Mouse (Mus musculus) liver, postnatal 0 days (tissue): ENCODE results near the gene Faim2. TPM values are rescaled to one million over a fixed set of nuclear protein-coding genes. Genes with fewer than 3 reads are reported as not detected.

Experiments
- ATAC-seq: fragments of 200-750 bp; cut with Nextera tagmentation; 2 replicates; pipeline ENCODE4 v1.8.0; 2017; ENCODE audit warnings: mild to moderate bottlenecking, moderate library complexity
- DNase-seq: peaks from one replicate; pipeline ENCODE4 v3.0.0-alpha.2; 2016
- H3K27ac ChIP-seq: fragments of 300-500 bp; sonication (generic); 2 replicates; pipeline ENCODE4 v1.5.1; 2014; ENCODE audit warnings: antibody characterized with exemption, moderate library complexity, mild to moderate bottlenecking, low read depth
- H3K27me3 ChIP-seq: fragments of 300-500 bp; sonication (generic); 2 replicates; pipeline ENCODE4 v1.6.1; 2014; ENCODE audit warnings: low read length, control low read depth, mixed read lengths; ENCODE audit not compliant: insufficient read depth
- H3K36me3 ChIP-seq: fragments of 300-500 bp; sonication (generic); replicated peaks from 2 replicates; pipeline ENCODE4 v1.6.1; 2014; ENCODE audit warnings: mild to moderate bottlenecking, control low read depth, low read length, moderate library complexity, mixed read lengths; ENCODE audit not compliant: insufficient read depth
- H3K4me1 ChIP-seq: fragments of 300-500 bp; sonication (generic); 2 replicates; pipeline ENCODE4 v1.6.1; 2014; ENCODE audit warnings: antibody characterized with exemption, mild to moderate bottlenecking, control low read depth; ENCODE audit not compliant: insufficient read depth
- H3K4me2 ChIP-seq: fragments of 300-500 bp; sonication (generic); 2 replicates; pipeline ENCODE4 v1.6.1; 2014; ENCODE audit warnings: low read depth, mild to moderate bottlenecking, low read length, moderate library complexity, mixed read lengths
- H3K4me3 ChIP-seq: fragments of 300-500 bp; sonication (generic); 2 replicates; pipeline ENCODE4 v1.5.1; 2014; ENCODE audit warnings: low read depth, low read length
- H3K9ac ChIP-seq: fragments of 300-500 bp; sonication (generic); replicated peaks from 2 replicates; pipeline ENCODE4 v1.6.1; 2014; ENCODE audit warnings: mild to moderate bottlenecking, moderate library complexity
- H3K9me3 ChIP-seq: fragments of 300-500 bp; sonication (generic); 2 replicates; pipeline ENCODE4 v1.6.1; 2016; ENCODE audit warnings: mild to moderate bottlenecking, control low read depth, low read length, mixed read lengths
- CTCF ChIP-seq: sonication (generic); IDR thresholded peaks from 2 replicates; pipeline ENCODE4 v1.5.1; 2016; ENCODE audit warnings: antibody characterized with exemption, low read depth
- EP300 ChIP-seq: IDR thresholded peaks from 2 replicates; pipeline ENCODE4 v1.6.1; 2016; ENCODE audit warnings: antibody characterized with exemption, low read depth, mild to moderate bottlenecking
- WGBS: fragments of 180-500 bp; shearing (Covaris S2); extraction: QIAGEN DNeasy Blood & Tissue Kit; methylation state at CpG from one replicate; pipeline ENCODE4 v1.1.7; 2014; ENCODE audit not compliant: insufficient replicate concordance; 5-methylcytosine and 5-hydroxymethylcytosine counted together
- polyA plus RNA-seq: library from polyadenylated mRNA; unstranded; fragments of >200 nt; fragmentation: Nextera tagmentation; extraction: Ambion mirVana; gene quantifications from 2 replicates; pipeline ENCODE4 v1.2.1, GENCODE M21; 2015

Gene Faim2
- not detected in 2 replicates for polyA plus RNA-seq

GRCm38 (mm10) chr15:99527629-99528353, at the start of gene Faim2:
Faim2 (minus strand) TSS chr15:99528165.
- H3K27me3 ChIP-seq = peaks cover 5% of the 10 kb centered on the region; the same call in 1 of the 2 replicates
- H3K27ac ChIP-seq = no peak within 1 kb of the TSS
- no peak within 1 kb of the TSS for H3K9ac ChIP-seq
- no peaks in the 10 kb centered on the region for H3K9me3 ChIP-seq
- 0 out of 2 replicates have a peak, but pooled peaks have one; percentile 5 for TF ChIP-seq CTCF
- no peak for TF ChIP-seq EP300
- ATAC-seq (no peak), DNase-seq (no peak)
- H3K4me3 ChIP-seq = no peak within 1 kb of the TSS
- no peak within 1 kb of the TSS for H3K4me2 ChIP-seq
- no peaks in the 10 kb centered on the region for H3K4me1 ChIP-seq
- H3K36me3 ChIP-seq = no peaks in the 10 kb centered on the region
- 33% methylated on average over 22 of the region's 27 CpGs for WGBS

GRCm38 (mm10) chr15:99569123-99569522, 41.2 kb upstream of the Faim2 start:
- no peak for TF ChIP-seq CTCF
- no peak for TF ChIP-seq EP300
- Histone ChIP-seq H3K9ac (no peak overlapping the region), H3K27ac (no peak overlapping the region), H3K4me1 (no peaks in the 10 kb centered on the region), H3K4me2 (no peak overlapping the region), H3K4me3 (no peak overlapping the region), H3K36me3 (no peaks in the 10 kb centered on the region), H3K9me3 (no peaks in the 10 kb centered on the region), H3K27me3 (0 out of 2 replicates have a peak, but pooled peaks cover 1% of the 10 kb centered on the region)
- 69% methylated on average over 10 of the region's 10 CpGs for WGBS
- no peak for DNase-seq
- no peak for ATAC-seq

GRCm38 (mm10) chr15:99568682-99569081, 40.7 kb upstream of the Faim2 start:
- 57% methylated on average over 6 of the region's 6 CpGs for whole genome bisulfite sequencing
- DNase-seq = no peak

GRCm38 (mm10) chr15:99567371-99567770, 39.4 kb upstream of the Faim2 start:
- no peak overlapping the region for H3K4me2 ChIP-seq
- no peak overlapping the region for H3K9ac ChIP-seq
- no peaks in the 10 kb centered on the region for H3K4me1 ChIP-seq
- no peak overlapping the region for H3K4me3 ChIP-seq
- ATAC-seq (peak; percentile 17; the same call in 1 of the 2 replicates), DNase-seq (no peak)
- 69% methylated on average over 4 of the region's 4 CpGs for WGBS
- H3K9me3 ChIP-seq = no peaks in the 10 kb centered on the region
- no peak overlapping the region for H3K27ac ChIP-seq
- no peak for TF ChIP-seq CTCF
- no peak for TF ChIP-seq EP300
- no peaks in the 10 kb centered on the region for H3K27me3 ChIP-seq
- H3K36me3 ChIP-seq = no peaks in the 10 kb centered on the region

More at GRCm38 (mm10) chr15:99568682-99569081, 40.7 kb upstream of the Faim2 start:
- Histone ChIP-seq H3K9ac (no peak overlapping the region), H3K27ac (no peak overlapping the region), H3K27me3 (no peaks in the 10 kb centered on the region), H3K4me2 (no peak overlapping the region), H3K4me3 (no peak overlapping the region), H3K4me1 (no peaks in the 10 kb centered on the region), H3K36me3 (no peaks in the 10 kb centered on the region), H3K9me3 (no peaks in the 10 kb centered on the region)
- no peak for ATAC-seq
- TF ChIP-seq CTCF = no peak
- no peak for TF ChIP-seq EP300

- H3K9ac ChIP-seq = no peak overlapping the region
- H3K4me1 ChIP-seq = no peaks in the 10 kb centered on the region
- H3K4me3 ChIP-seq = no peak overlapping the region
- no peak overlapping the region for H3K27ac ChIP-seq
- 68% methylated on average over 10 of the region's 10 CpGs for WGBS
- no peak for TF ChIP-seq EP300
- no peak for TF ChIP-seq CTCF
- no peaks in the 10 kb centered on the region for H3K9me3 ChIP-seq
- H3K36me3 ChIP-seq = no peaks in the 10 kb centered on the region
- H3K27me3 ChIP-seq = no peaks in the 10 kb centered on the region
- ATAC-seq (no peak), DNase-seq (no peak)
- H3K4me2 ChIP-seq = no peak overlapping the region
These were observed 32.3 kb upstream of the Faim2 start for GRCm38 (mm10) chr15:99560246-99560645.

GRCm38 (mm10) chr15:99558947-99559346, 31.0 kb upstream of the Faim2 start:
- no peak overlapping the region for H3K27ac ChIP-seq
- no peaks in the 10 kb centered on the region for H3K36me3 ChIP-seq
- 64% methylated on average over 1 of the region's 1 CpGs for WGBS
- DNase-seq (no peak), ATAC-seq (no peak)
- H3K9me3 ChIP-seq = no peaks in the 10 kb centered on the region
- no peak overlapping the region for H3K4me3 ChIP-seq
- no peak overlapping the region for H3K4me2 ChIP-seq
- no peaks in the 10 kb centered on the region for H3K4me1 ChIP-seq
- no peak for TF ChIP-seq CTCF
- no peak for TF ChIP-seq EP300
- H3K9ac ChIP-seq = no peak overlapping the region
- no peaks in the 10 kb centered on the region for H3K27me3 ChIP-seq
